Mouse (Mus musculus) liver, postnatal 0 days (tissue): ENCODE data around the gene Lrrc4c. TPM values are rescaled to one million over a fixed set of nuclear protein-coding genes. Genes with fewer than 3 reads are reported as not detected.

Source experiments
- ATAC-seq: fragments of 200-750 bp; cut with Nextera tagmentation; 2 replicates; pipeline ENCODE4 v1.8.0; 2017; ENCODE audit warnings: mild to moderate bottlenecking, moderate library complexity
- DNase-seq: peaks from one replicate; pipeline ENCODE4 v3.0.0-alpha.2; 2016
- H3K27ac ChIP-seq: fragments of 300-500 bp; sonication (generic); 2 replicates; pipeline ENCODE4 v1.5.1; 2014; ENCODE audit warnings: antibody characterized with exemption, moderate library complexity, mild to moderate bottlenecking, low read depth
- H3K27me3 ChIP-seq: fragments of 300-500 bp; sonication (generic); 2 replicates; pipeline ENCODE4 v1.6.1; 2014; ENCODE audit warnings: low read length, control low read depth, mixed read lengths; ENCODE audit not compliant: insufficient read depth
- H3K36me3 ChIP-seq: fragments of 300-500 bp; sonication (generic); replicated peaks from 2 replicates; pipeline ENCODE4 v1.6.1; 2014; ENCODE audit warnings: mild to moderate bottlenecking, control low read depth, low read length, moderate library complexity, mixed read lengths; ENCODE audit not compliant: insufficient read depth
- H3K4me1 ChIP-seq: fragments of 300-500 bp; sonication (generic); 2 replicates; pipeline ENCODE4 v1.6.1; 2014; ENCODE audit warnings: antibody characterized with exemption, mild to moderate bottlenecking, control low read depth; ENCODE audit not compliant: insufficient read depth
- H3K4me2 ChIP-seq: fragments of 300-500 bp; sonication (generic); 2 replicates; pipeline ENCODE4 v1.6.1; 2014; ENCODE audit warnings: low read depth, mild to moderate bottlenecking, low read length, moderate library complexity, mixed read lengths
- H3K4me3 ChIP-seq: fragments of 300-500 bp; sonication (generic); 2 replicates; pipeline ENCODE4 v1.5.1; 2014; ENCODE audit warnings: low read depth, low read length
- H3K9ac ChIP-seq: fragments of 300-500 bp; sonication (generic); replicated peaks from 2 replicates; pipeline ENCODE4 v1.6.1; 2014; ENCODE audit warnings: mild to moderate bottlenecking, moderate library complexity
- H3K9me3 ChIP-seq: fragments of 300-500 bp; sonication (generic); 2 replicates; pipeline ENCODE4 v1.6.1; 2016; ENCODE audit warnings: mild to moderate bottlenecking, control low read depth, low read length, mixed read lengths
- CTCF ChIP-seq: sonication (generic); IDR thresholded peaks from 2 replicates; pipeline ENCODE4 v1.5.1; 2016; ENCODE audit warnings: antibody characterized with exemption, low read depth
- EP300 ChIP-seq: IDR thresholded peaks from 2 replicates; pipeline ENCODE4 v1.6.1; 2016; ENCODE audit warnings: antibody characterized with exemption, low read depth, mild to moderate bottlenecking
- WGBS: fragments of 180-500 bp; shearing (Covaris S2); extraction: QIAGEN DNeasy Blood & Tissue Kit; methylation state at CpG from one replicate; pipeline ENCODE4 v1.1.7; 2014; ENCODE audit not compliant: insufficient replicate concordance; 5-methylcytosine and 5-hydroxymethylcytosine counted together
- polyA plus RNA-seq: library from polyadenylated mRNA; unstranded; fragments of >200 nt; fragmentation: Nextera tagmentation; extraction: Ambion mirVana; gene quantifications from 2 replicates; pipeline ENCODE4 v1.2.1, GENCODE M21; 2015

Gene Lrrc4c
- polyA plus RNA-seq, 1 experiment from 2014 or later, result 0.36 TPM

GRCm38 (mm10) chr2:97414416-97415362, 1096.7 kb downstream of the Lrrc4c start:
- no peak overlapping the region for H3K4me2 ChIP-seq
- no peak overlapping the region for H3K4me3 ChIP-seq
- H3K36me3 ChIP-seq, result no peaks in the 10 kb centered on the region
- no peak overlapping the region for H3K27ac ChIP-seq
- ATAC-seq (no peak), DNase-seq (no peak)
- H3K27me3 ChIP-seq, result no peaks in the 10 kb centered on the region
- H3K9me3 ChIP-seq, result no peaks in the 10 kb centered on the region
- TF ChIP-seq EP300 (no peak), CTCF (no peak)
- H3K4me1 ChIP-seq, result no peaks in the 10 kb centered on the region
- H3K9ac ChIP-seq, result no peak overlapping the region
- 65% methylated on average over 8 of the region's 8 CpGs for WGBS

GRCm38 (mm10) chr2:97434140-97434539, 1116.2 kb downstream of the Lrrc4c start:
- TF ChIP-seq CTCF (no peak), EP300 (no peak)
- Histone ChIP-seq H3K4me2 (no peak overlapping the region), H3K4me1 (no peaks in the 10 kb centered on the region), H3K36me3 (no peaks in the 10 kb centered on the region), H3K4me3 (no peak overlapping the region), H3K9me3 (no peaks in the 10 kb centered on the region), H3K27ac (no peak overlapping the region), H3K27me3 (no peaks in the 10 kb centered on the region), H3K9ac (no peak overlapping the region)
- ATAC-seq, result no peak
- 90% methylated on average over 1 of the region's 1 CpGs for WGBS
- DNase-seq, result no peak

GRCm38 (mm10) chr2:97435616-97436015, 1117.6 kb downstream of the Lrrc4c start:
- no peaks in the 10 kb centered on the region for H3K27me3 ChIP-seq
- no peaks in the 10 kb centered on the region for H3K4me1 ChIP-seq
- no peak overlapping the region for H3K4me3 ChIP-seq
- H3K9ac ChIP-seq, result no peak overlapping the region
- no peak overlapping the region for H3K27ac ChIP-seq
- TF ChIP-seq CTCF (no peak), EP300 (no peak)
- H3K4me2 ChIP-seq, result no peak overlapping the region
- H3K36me3 ChIP-seq, result no peaks in the 10 kb centered on the region
- H3K9me3 ChIP-seq, result no peaks in the 10 kb centered on the region
- DNase-seq (no peak), ATAC-seq (no peak)
- WGBS, result 83% methylated on average over 2 of the region's 2 CpGs

GRCm38 (mm10) chr2:97437767-97438166, 1119.8 kb downstream of the Lrrc4c start:
- no peaks in the 10 kb centered on the region for H3K4me1 ChIP-seq
- H3K4me3 ChIP-seq, result no peak overlapping the region
- H3K27me3 ChIP-seq, result no peaks in the 10 kb centered on the region
- no peak overlapping the region for H3K4me2 ChIP-seq
- DNase-seq (no peak), ATAC-seq (no peak)
- no peak for TF ChIP-seq CTCF
- TF ChIP-seq EP300, result no peak
- H3K36me3 ChIP-seq, result no peaks in the 10 kb centered on the region
- no peak overlapping the region for H3K9ac ChIP-seq
- H3K9me3 ChIP-seq, result no peaks in the 10 kb centered on the region
- no peak overlapping the region for H3K27ac ChIP-seq

GRCm38 (mm10) chr2:97463573-97463972, 1145.6 kb downstream of the Lrrc4c start:
- ATAC-seq, result no peak
- H3K9me3 ChIP-seq, result no peaks in the 10 kb centered on the region
- no peak overlapping the region for H3K27ac ChIP-seq
- H3K9ac ChIP-seq, result no peak overlapping the region
- no peaks in the 10 kb centered on the region for H3K36me3 ChIP-seq
- DNase-seq, result no peak
- peaks cover 14% of the 10 kb centered on the region for H3K27me3 ChIP-seq
- TF ChIP-seq EP300 (no peak), CTCF (no peak)
- H3K4me2 ChIP-seq, result no peak overlapping the region
- H3K4me1 ChIP-seq, result peaks cover 3% of the 10 kb centered on the region; the same call in 1 of the 2 replicates
- no peak overlapping the region for H3K4me3 ChIP-seq

GRCm38 (mm10) chr2:97466243-97466793, 1148.3 kb downstream of the Lrrc4c start:
- Histone ChIP-seq H3K27me3 (peaks cover 14% of the 10 kb centered on the region), H3K36me3 (no peaks in the 10 kb centered on the region), H3K9ac (no peak overlapping the region), H3K4me2 (peak overlapping the region; percentile 63), H3K9me3 (no peaks in the 10 kb centered on the region), H3K4me1 (peaks cover 3% of the 10 kb centered on the region; the same call in 1 of the 2 replicates), H3K4me3 (peak overlapping the region; percentile 31), H3K27ac (no peak overlapping the region)
- ATAC-seq (peak; percentile 77), DNase-seq (peak; percentile 65)
- TF ChIP-seq EP300 (no peak), CTCF (peak; percentile 81)
- WGBS, result 1% methylated on average over 25 of the region's 25 CpGs
